Mouse (Mus musculus) myocyte (in vitro differentiated cells): ENCODE results near the gene Ccdc47. TPM values are rescaled to one million over a fixed set of nuclear protein-coding genes. Genes with fewer than 3 reads are reported as not detected.
"Not testable (repeated sequence)": the region's sequence is repeated elsewhere in the genome, so short reads cannot be mapped to it uniquely, and the experiment has no call there.

Experiments
- H3K27me3 ChIP-seq: one replicate; pipeline ENCODE4 v1.6.1; 2011; ENCODE audit not compliant: control insufficient read depth, insufficient read depth, insufficient read length
- H3K36me3 ChIP-seq: one replicate; pipeline ENCODE4 v1.6.1; 2011; ENCODE audit not compliant: control insufficient read depth, insufficient read depth
- H3K4me2 ChIP-seq: one replicate; pipeline ENCODE4 v1.6.1; 2011; ENCODE audit warnings: low read depth, control low read depth
- H3K4me3 ChIP-seq: one replicate; pipeline ENCODE4 v1.5.1; 2011; ENCODE audit warnings: mild to moderate bottlenecking, control low read depth, moderate library complexity
- H3K79me2 ChIP-seq: one replicate; pipeline ENCODE4 v1.6.1; 2011; ENCODE audit not compliant: control insufficient read depth, insufficient read depth
- H3ac ChIP-seq: one replicate; pipeline ENCODE4 v1.6.1; 2011; ENCODE audit not compliant: control insufficient read depth, insufficient read length
- CEBPB ChIP-seq: IDR thresholded peaks from 2 replicates; pipeline ENCODE4 v1.6.1; 2011; ENCODE audit warnings: mild to moderate bottlenecking, moderate library complexity; ENCODE audit not compliant: poor library complexity, insufficient read depth, severe bottlenecking
- E2F4 ChIP-seq: IDR thresholded peaks from one replicate; pipeline ENCODE4 v1.6.1; 2011; ENCODE audit warnings: mild to moderate bottlenecking, control low read depth, moderate library complexity; ENCODE audit not compliant: insufficient read depth
- MAX ChIP-seq: IDR thresholded peaks from one replicate; pipeline ENCODE4 v1.6.1; 2011; ENCODE audit warnings: low read depth, mild to moderate bottlenecking, control low read depth
- MYOD1 ChIP-seq, 3 experiments: IDR thresholded peaks; one replicate each; pipeline ENCODE4 v1.6.1; 2011; ENCODE audit warnings: control low read depth in 2 of 3, low read depth in 2 of 3, mild to moderate bottlenecking in 2 of 3, moderate library complexity in 1 of 3; ENCODE audit not compliant: insufficient read length in 2 of 3, control insufficient read depth in 1 of 3
- MYOG ChIP-seq, 3 experiments: IDR thresholded peaks; one replicate each; pipeline ENCODE4 v1.6.1; 2011; ENCODE audit warnings: control low read depth in 2 of 3, low read depth in 2 of 3, mild to moderate bottlenecking in 2 of 3; ENCODE audit not compliant: insufficient read length in 2 of 3, control insufficient read depth in 1 of 3, insufficient read depth in 1 of 3
- POLR2A ChIP-seq: IDR thresholded peaks from one replicate; pipeline ENCODE4 v1.6.1; 2011; ENCODE audit warnings: low read depth, mild to moderate bottlenecking, control low read depth, moderate library complexity; ENCODE audit not compliant: insufficient read length
- POLR2AphosphoS2 ChIP-seq: IDR thresholded peaks from one replicate; pipeline ENCODE4 v1.6.1; 2011; ENCODE audit warnings: low read depth, control low read depth; ENCODE audit not compliant: insufficient read length
- REST ChIP-seq: IDR thresholded peaks from one replicate; pipeline ENCODE4 v1.6.1; 2011; ENCODE audit warnings: mild to moderate bottlenecking, control low read depth, moderate library complexity; ENCODE audit not compliant: insufficient read depth, insufficient read length
- SRF ChIP-seq: IDR thresholded peaks from one replicate; pipeline ENCODE4 v1.6.1; 2011; ENCODE audit warnings: low read depth; ENCODE audit not compliant: control insufficient read depth, insufficient read length
- TCF12 ChIP-seq: IDR thresholded peaks from one replicate; pipeline ENCODE4 v1.6.1; 2011; ENCODE audit warnings: mild to moderate bottlenecking, control low read depth; ENCODE audit not compliant: poor library complexity, insufficient read depth, severe bottlenecking
- TCF3 ChIP-seq: IDR thresholded peaks from one replicate; pipeline ENCODE4 v1.6.1; 2011; ENCODE audit warnings: low read depth, control low read depth; ENCODE audit not compliant: insufficient read length
- USF1 ChIP-seq: IDR thresholded peaks from one replicate; pipeline ENCODE4 v1.6.1; 2011; ENCODE audit warnings: low read depth, mild to moderate bottlenecking, control low read depth, moderate library complexity
- polyA plus RNA-seq: library from polyadenylated mRNA; unstranded; fragments of >200 nt; fragmentation: generic; extraction: Trizol; gene quantifications from one replicate; pipeline ENCODE4 v1.2.1, GENCODE M21; 2012; ENCODE audit warnings: missing spikeins

The Ccdc47 gene
- polyA plus RNA-seq, 1 experiment: 31.6 TPM

- TF ChIP-seq MAX (no peak), USF1 (no peak), E2F4 (no peak), MYOD1 (IDR thresholded peaks at IDR 0.05; ENCODE audit: control insufficient read depth in 1 of 3, insufficient read length in 2 of 3, low read depth in 2 of 3) (no peak), MYOG (IDR thresholded peaks at IDR 0.05; ENCODE audit: control insufficient read depth in 1 of 3, insufficient read depth in 1 of 3, insufficient read length in 2 of 3, low read depth in 2 of 3) (no peak), POLR2A (no peak), POLR2AphosphoS2 (no peak), TCF12 (no peak), CEBPB (no peak), SRF (no peak), TCF3 (no peak), REST (no peak)
- Histone ChIP-seq H3ac (no peak overlapping the region), H3K4me2 (no peak overlapping the region), H3K79me2 (no peaks in the 10 kb centered on the region), H3K4me3 (no peak overlapping the region), H3K36me3 (peaks cover 95% of the 10 kb centered on the region), H3K27me3 (no peaks in the 10 kb centered on the region)
Observed at GRCm38 (mm10) chr11:106246834-106247233, 30.7 kb upstream of the Ccdc47 start.

- H3K27me3 ChIP-seq, H3ac ChIP-seq, H3K4me2 ChIP-seq, H3K4me3 ChIP-seq, H3K79me2 ChIP-seq: not testable (repeated sequence)
- peaks cover 58% of the 10 kb centered on the region for H3K36me3 ChIP-seq
Observed at GRCm38 (mm10) chr11:106233978-106234377, 17.8 kb upstream of the Ccdc47 start.

GRCm38 (mm10) chr11:106220603-106221002 lies 4.5 kb upstream of the Ccdc47 start:
- H3ac ChIP-seq: no peak overlapping the region
- H3K79me2 ChIP-seq: peaks cover 90% of the 10 kb centered on the region
- peaks cover 4% of the 10 kb centered on the region for H3K36me3 ChIP-seq
- no peak overlapping the region for H3K4me2 ChIP-seq
- H3K4me3 ChIP-seq: no peak overlapping the region
- TF ChIP-seq MYOG (IDR thresholded peaks at IDR 0.05; ENCODE audit: control insufficient read depth in 1 of 3, insufficient read depth in 1 of 3, insufficient read length in 2 of 3, low read depth in 2 of 3) (no peak), SRF (no peak), MYOD1 (IDR thresholded peaks at IDR 0.05; ENCODE audit: control insufficient read depth in 1 of 3, insufficient read length in 2 of 3, low read depth in 2 of 3) (no peak), TCF3 (no peak), E2F4 (no peak), USF1 (no peak), POLR2AphosphoS2 (no peak), POLR2A (no peak), MAX (no peak), REST (no peak), CEBPB (no peak), TCF12 (no peak)
- H3K27me3 ChIP-seq: no peaks in the 10 kb centered on the region

- Histone ChIP-seq H3K27me3 (no peaks in the 10 kb centered on the region), H3ac (peak within 1 kb of the TSS; percentile 97), H3K36me3 (peaks cover 10% of the 10 kb centered on the region), H3K79me2 (peaks cover 89% of the 10 kb centered on the region), H3K4me3 (peak within 1 kb of the TSS; percentile 81), H3K4me2 (peak within 1 kb of the TSS; percentile 90)
- no peak for TF ChIP-seq TCF3
- TF ChIP-seq TCF12: no peak
- TF ChIP-seq POLR2AphosphoS2: peak; percentile 89
- TF ChIP-seq POLR2A: peak; percentile 87
- no peak for TF ChIP-seq REST
- no peak for TF ChIP-seq SRF
- TF ChIP-seq MAX: no peak
- TF ChIP-seq E2F4: peak; percentile 25
Observed at GRCm38 (mm10) chr11:106216730-106217490, 766 bp upstream of the Ccdc47 start, which contains the start of gene Ddx42. TSS of gene Ddx42 (plus strand) at chr11:106216926.

GRCm38 (mm10) chr11:106215450-106215859 lies 689 bp downstream of the Ccdc47 start:
- Histone ChIP-seq H3K79me2 (peaks cover 81% of the 10 kb centered on the region), H3ac (peak overlapping the region; percentile 97), H3K36me3 (peaks cover 22% of the 10 kb centered on the region), H3K27me3 (no peaks in the 10 kb centered on the region), H3K4me2 (peak overlapping the region; percentile 72), H3K4me3 (peak overlapping the region; percentile 81)
- no peak for TF ChIP-seq MYOG (IDR thresholded peaks at IDR 0.05; ENCODE audit: control insufficient read depth in 1 of 3, insufficient read depth in 1 of 3, insufficient read length in 2 of 3, low read depth in 2 of 3)
- no peak for TF ChIP-seq TCF3
- TF ChIP-seq POLR2A: no peak
- TF ChIP-seq CEBPB: 0 out of 2 replicates have a peak, but pooled peaks have one; percentile 43
